Comparison of ENCODE assay signal across 8 mouse cellular contexts in the genomic region with DNA sequence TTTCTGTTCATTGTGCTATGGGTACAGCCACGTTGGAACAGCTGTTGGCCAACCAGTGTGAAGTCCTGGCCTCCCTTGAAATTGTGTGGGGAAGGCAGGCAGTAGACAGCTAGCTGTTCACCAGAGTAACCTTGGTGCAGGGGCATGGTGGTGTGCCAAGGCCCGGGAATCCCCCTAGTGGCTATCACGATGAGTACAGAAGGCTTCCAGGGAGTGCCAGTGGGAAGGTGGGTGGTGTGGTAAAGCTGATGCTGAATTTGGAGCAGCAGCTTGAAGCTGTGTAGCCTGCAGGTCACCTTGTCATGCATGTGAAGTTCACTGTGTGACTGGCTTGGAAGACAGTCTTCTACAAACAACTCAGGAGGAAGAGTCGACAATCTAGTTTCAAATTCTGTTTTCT. TPM values are rescaled to one million over a fixed set of nuclear protein-coding genes. Genes with fewer than 3 reads are reported as not detected.
DNase-seq lines count a peak whose midpoint lies in the region; ATAC-seq and TF ChIP-seq lines count a peak whose summit lies in the region.
"Had no signal": no experiment of that assay in that cellular context is flagged by ENCODE, and none has a peak within 500 bp of the region (broad histone marks: within the 10 kb centered on the region; RNA-seq: fewer than 3 reads in every experiment).

No protein-coding gene starts in this region.

- H3K27me3 ChIP-seq in lung, embryonic 14.5 days (ENCODE audit: insufficient read depth, low read length), result no peaks in the 10 kb centered on the region
- H3K27me3 ChIP-seq in midbrain, embryonic 12.5 days, result 0 out of 2 replicates have a peak, but pooled peaks cover 2% of the 10 kb centered on the region
- H3K27me3 ChIP-seq: embryonic facial prominence, embryonic 12.5 days had no signal

- DNase-seq in lung, embryonic 14.5 days, result no peak
- no peak for DNase-seq in lung, postnatal 25 days (ENCODE audit: low spot score)
- DNase-seq in T-cell, adult 2 months (ENCODE audit: low spot score), result peak; percentile 34
- peak; percentile 13 for DNase-seq in induced T-regulatory cell, adult 2 months (ENCODE audit: low read depth)
- DNase-seq in spleen, adult 12 weeks (ENCODE audit: low spot score), result no peak

- H3K27ac ChIP-seq in lung, embryonic 14.5 days (ENCODE audit: low read depth), result no peak overlapping the region
- peak overlapping the region; percentile 52; the same call in 1 of the 2 replicates for H3K27ac ChIP-seq in midbrain, embryonic 12.5 days (replicated peaks)
- H3K27ac ChIP-seq: embryonic facial prominence, embryonic 12.5 days had no signal

- peak; percentile 47 for TF ChIP-seq CTCF in lung, embryonic 14.5 days (IDR thresholded peaks at IDR 0.05; ENCODE audit: low read depth)

- no peak overlapping the region for H3K9ac ChIP-seq in lung, embryonic 14.5 days
- H3K9ac ChIP-seq in midbrain, embryonic 12.5 days (replicated peaks), result 0 out of 2 replicates have a peak overlapping the region, but pooled peaks have one; percentile 31
- H3K9ac ChIP-seq: embryonic facial prominence, embryonic 12.5 days had no signal

- WGBS in lung, embryonic 14.5 days, result 30% methylated on average over 4 of the region's 4 CpGs
- WGBS in midbrain, embryonic 12.5 days, result 37% methylated on average over 4 of the region's 4 CpGs

- ATAC-seq in lung, embryonic 14.5 days (ENCODE audit: insufficient read depth), result no peak
- 0 out of 2 replicates have a peak, but pooled peaks have one; percentile 38 for ATAC-seq in erythroid progenitor cell, adult 5-6 weeks (replicated peaks; ENCODE audit: low FRiP score, poor library complexity, severe bottlenecking)
- ATAC-seq in midbrain, embryonic 12.5 days (ENCODE audit: low FRiP score, low read depth), result no peak

- H3K36me3 ChIP-seq in lung, embryonic 14.5 days (ENCODE audit: insufficient read depth), result no peaks in the 10 kb centered on the region
- no peaks in the 10 kb centered on the region for H3K36me3 ChIP-seq in midbrain, embryonic 12.5 days
- H3K36me3 ChIP-seq: embryonic facial prominence, embryonic 12.5 days had no signal

- H3K4me3 ChIP-seq in lung, embryonic 14.5 days (ENCODE audit: low read depth, low read length), result no peak overlapping the region
- no peak overlapping the region for H3K4me3 ChIP-seq in midbrain, embryonic 12.5 days
- H3K4me3 ChIP-seq: embryonic facial prominence, embryonic 12.5 days had no signal

- H3K9me3 ChIP-seq in lung, embryonic 14.5 days (ENCODE audit: low read depth, low read length), result no peaks in the 10 kb centered on the region
- no peaks in the 10 kb centered on the region for H3K9me3 ChIP-seq in midbrain, embryonic 12.5 days
- H3K9me3 ChIP-seq: embryonic facial prominence, embryonic 12.5 days had no signal

- H3K4me2 ChIP-seq in lung, embryonic 14.5 days, result no peak overlapping the region
- no peak overlapping the region; the same call in 1 of the 2 replicates for H3K4me2 ChIP-seq in midbrain, embryonic 12.5 days (replicated peaks)
- H3K4me2 ChIP-seq: embryonic facial prominence, embryonic 12.5 days had no signal

- no peaks in the 10 kb centered on the region for H3K4me1 ChIP-seq in lung, embryonic 14.5 days (ENCODE audit: insufficient read depth)
- peaks cover 21% of the 10 kb centered on the region for H3K4me1 ChIP-seq in midbrain, embryonic 12.5 days

RNA-seq across cellular contexts. Expression of a gene that starts 32.8 kb away (rescaled TPM):
- 28.5 and 29.4 TPM in 2 replicates for polyA plus RNA-seq in lung, embryonic 14.5 days (2014; fragmentation: Nextera tagmentation; extraction: Ambion mirVana)
- total RNA-seq in erythroid progenitor cell, adult 5-6 weeks (2015; ENCODE audit: low replicate concordance), result 14.1 and 19.7 TPM in 2 replicates
- total RNA-seq in erythroid progenitor cell, adult 5-6 weeks (2017; ENCODE audit: low replicate concordance), result 13.5 and 20.5 TPM in 2 replicates
- 53.6 and 55.0 TPM in 2 replicates for polyA plus RNA-seq in midbrain, embryonic 12.5 days (2016; fragmentation: Nextera tagmentation; extraction: Ambion mirVana)

RNA-seq across cellular contexts. Expression of a gene that starts 34.1 kb away (rescaled TPM):
- polyA plus RNA-seq in lung, embryonic 14.5 days (2014; fragmentation: Nextera tagmentation; extraction: Ambion mirVana), result 41.7 and 43.5 TPM in 2 replicates
- total RNA-seq in erythroid progenitor cell, adult 5-6 weeks (2015; ENCODE audit: low replicate concordance), result 22.3 and 29.8 TPM in 2 replicates
- total RNA-seq in erythroid progenitor cell, adult 5-6 weeks (2017; ENCODE audit: low replicate concordance), result 17.1 and 25.2 TPM in 2 replicates
- 42.1 and 45.8 TPM in 2 replicates for polyA plus RNA-seq in midbrain, embryonic 12.5 days (2016; fragmentation: Nextera tagmentation; extraction: Ambion mirVana)

Comparison
In these comparisons a context has a peak if more than half of its experiments do, and no peak if none do; other contexts are left out.
1. DNase-seq: peak in T-cell, adult 2 months (single experiment) and induced T-regulatory cell, adult 2 months (single experiment); none in lung, embryonic 14.5 days (single experiment), lung, postnatal 25 days (single experiment) and spleen, adult 12 weeks (single experiment).